Mouse (Mus musculus): ENCODE data around the gene Dnah12. TPM values are rescaled to one million over a fixed set of nuclear protein-coding genes. Genes with fewer than 3 reads are reported as not detected.

Dnah12 gene
- polyA plus RNA-seq (2014; fragmentation: Nextera tagmentation; extraction: Ambion mirVana), result 0.10 TPM in 1 of 2 replicates, not detected in the other

GRCm38 (mm10) chr14:26692974-26693373 is at the start of gene Dnah12:
Gene Dnah12 (plus strand): TSS chr14:26693274.
- no peak for DNase-seq (ENCODE audit: low spot score)
- 92% methylated on average over 3 of the region's 3 CpGs for WGBS

GRCm38 (mm10) chr14:26645989-26646650 is 47.0 kb upstream of the Dnah12 start:
- no peak overlapping the region for H3K9ac ChIP-seq (ENCODE audit: low read depth, low read length)
- H3K27me3 ChIP-seq (ENCODE audit: control insufficient read depth, insufficient read depth, low read length), result no peaks in the 10 kb centered on the region
- H3K9me3 ChIP-seq (ENCODE audit: control insufficient read depth, low read length), result no peaks in the 10 kb centered on the region
- ATAC-seq (ENCODE audit: low FRiP score), result no peak
- 0 out of 2 replicates have a peak, but pooled peaks cover 2% of the 10 kb centered on the region for H3K36me3 ChIP-seq (ENCODE audit: control insufficient read depth, insufficient read depth, low read length)
- no peaks in the 10 kb centered on the region for H3K4me1 ChIP-seq (replicated peaks; ENCODE audit: control insufficient read depth, insufficient read depth, low read length)
- no peak overlapping the region for H3K4me2 ChIP-seq (replicated peaks; ENCODE audit: low read depth, low read length)
- H3K4me3 ChIP-seq (ENCODE audit: low read depth, low read length), result no peak overlapping the region
- WGBS, result 80% methylated on average over 5 of the region's 5 CpGs
- no peak overlapping the region for H3K27ac ChIP-seq (ENCODE audit: low read depth, low read length)
- DNase-seq (ENCODE audit: low spot score), result no peak

More at GRCm38 (mm10) chr14:26692974-26693373, at the start of gene Dnah12:
- no peak within 1 kb of the TSS for H3K9ac ChIP-seq (ENCODE audit: low read depth, low read length)
- no peaks in the 10 kb centered on the region for H3K27me3 ChIP-seq (ENCODE audit: control insufficient read depth, insufficient read depth, low read length)
- no peaks in the 10 kb centered on the region for H3K4me1 ChIP-seq (replicated peaks; ENCODE audit: control insufficient read depth, insufficient read depth, low read length)
- H3K9me3 ChIP-seq (ENCODE audit: control insufficient read depth, low read length), result no peaks in the 10 kb centered on the region
- no peak for ATAC-seq (ENCODE audit: low FRiP score)
- no peak within 1 kb of the TSS for H3K4me2 ChIP-seq (replicated peaks; ENCODE audit: low read depth, low read length)
- no peak within 1 kb of the TSS for H3K4me3 ChIP-seq (ENCODE audit: low read depth, low read length)
- H3K36me3 ChIP-seq (ENCODE audit: control insufficient read depth, insufficient read depth, low read length), result no peaks in the 10 kb centered on the region
- H3K27ac ChIP-seq (ENCODE audit: low read depth, low read length), result no peak within 1 kb of the TSS

GRCm38 (mm10) chr14:26647811-26648210 is 45.3 kb upstream of the Dnah12 start:
- Histone ChIP-seq H3K9ac (ENCODE audit: low read depth, low read length) (no peak overlapping the region), H3K27me3 (ENCODE audit: control insufficient read depth, insufficient read depth, low read length) (no peaks in the 10 kb centered on the region), H3K27ac (ENCODE audit: low read depth, low read length) (no peak overlapping the region), H3K4me3 (ENCODE audit: low read depth, low read length) (no peak overlapping the region), H3K4me2 (replicated peaks; ENCODE audit: low read depth, low read length) (no peak overlapping the region), H3K36me3 (ENCODE audit: control insufficient read depth, insufficient read depth, low read length) (0 out of 2 replicates have a peak, but pooled peaks cover 2% of the 10 kb centered on the region), H3K9me3 (ENCODE audit: control insufficient read depth, low read length) (no peaks in the 10 kb centered on the region), H3K4me1 (replicated peaks; ENCODE audit: control insufficient read depth, insufficient read depth, low read length) (no peaks in the 10 kb centered on the region)
- 94% methylated on average over 2 of the region's 2 CpGs for WGBS
- no peak for DNase-seq (ENCODE audit: low spot score)
- ATAC-seq (ENCODE audit: low FRiP score), result no peak

DNA sequence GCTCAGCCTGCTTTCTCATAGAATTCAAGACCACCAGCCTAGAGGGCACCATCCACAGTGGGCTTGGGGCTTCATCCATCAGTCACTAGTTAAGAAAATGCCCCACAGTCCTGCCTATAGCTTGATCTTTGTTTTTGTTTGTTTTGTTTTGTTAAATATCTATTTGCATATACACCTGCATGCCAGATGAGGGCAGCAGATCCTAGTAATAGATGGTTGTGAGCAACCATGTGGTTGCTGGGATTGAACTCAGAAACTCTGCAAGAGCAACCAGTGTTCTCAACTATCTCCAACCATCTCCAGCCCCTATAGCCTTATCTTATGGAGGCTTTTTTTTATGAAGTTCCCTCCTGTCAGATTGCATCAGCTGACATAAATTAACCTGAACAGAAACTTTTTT is 41.2 kb upstream of the Dnah12 start:
- no peaks in the 10 kb centered on the region for H3K9me3 ChIP-seq (ENCODE audit: control insufficient read depth, low read length)
- peaks cover 7% of the 10 kb centered on the region; the same call in 1 of the 2 replicates for H3K36me3 ChIP-seq (ENCODE audit: control insufficient read depth, insufficient read depth, low read length)
- H3K27ac ChIP-seq (ENCODE audit: low read depth, low read length), result no peak overlapping the region
- no peaks in the 10 kb centered on the region for H3K27me3 ChIP-seq (ENCODE audit: control insufficient read depth, insufficient read depth, low read length)
- peak; percentile 17 for DNase-seq (ENCODE audit: low spot score)
- no peaks in the 10 kb centered on the region for H3K4me1 ChIP-seq (replicated peaks; ENCODE audit: control insufficient read depth, insufficient read depth, low read length)
- H3K4me2 ChIP-seq (replicated peaks; ENCODE audit: low read depth, low read length), result no peak overlapping the region
- H3K4me3 ChIP-seq (ENCODE audit: low read depth, low read length), result no peak overlapping the region
- ATAC-seq (ENCODE audit: low FRiP score), result no peak
- H3K9ac ChIP-seq (ENCODE audit: low read depth, low read length), result no peak overlapping the region

DNA sequence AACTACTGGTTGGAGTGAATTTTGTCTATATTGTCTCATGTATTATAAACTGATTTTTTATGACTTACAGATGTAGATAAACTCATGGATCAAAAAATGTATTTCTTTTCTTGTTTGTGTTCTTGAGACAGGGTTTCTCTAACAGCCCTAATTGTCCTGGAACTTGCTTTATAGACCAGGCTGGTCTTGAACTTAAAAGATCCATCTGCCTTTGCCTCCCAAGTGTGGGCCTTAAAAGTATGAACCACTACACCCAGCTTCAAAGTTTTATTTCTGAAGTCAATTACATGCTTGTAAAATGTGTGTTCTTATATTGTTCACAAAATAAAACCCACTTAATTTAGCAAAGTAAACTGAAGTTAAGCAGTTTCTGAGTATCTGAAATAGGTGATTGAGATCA is 34.9 kb upstream of the Dnah12 start:
- ATAC-seq (ENCODE audit: low FRiP score) (no peak), DNase-seq (ENCODE audit: low spot score) (no peak)
- H3K9ac ChIP-seq (ENCODE audit: low read depth, low read length), result no peak overlapping the region
- no peaks in the 10 kb centered on the region for H3K27me3 ChIP-seq (ENCODE audit: control insufficient read depth, insufficient read depth, low read length)
- H3K4me2 ChIP-seq (replicated peaks; ENCODE audit: low read depth, low read length), result no peak overlapping the region
- H3K4me1 ChIP-seq (replicated peaks; ENCODE audit: control insufficient read depth, insufficient read depth, low read length), result no peaks in the 10 kb centered on the region
- H3K9me3 ChIP-seq (ENCODE audit: control insufficient read depth, low read length), result no peaks in the 10 kb centered on the region
- no peak overlapping the region for H3K4me3 ChIP-seq (ENCODE audit: low read depth, low read length)
- H3K36me3 ChIP-seq (ENCODE audit: control insufficient read depth, insufficient read depth, low read length), result peaks cover 5% of the 10 kb centered on the region; the same call in 1 of the 2 replicates
- H3K27ac ChIP-seq (ENCODE audit: low read depth, low read length), result no peak overlapping the region

DNA sequence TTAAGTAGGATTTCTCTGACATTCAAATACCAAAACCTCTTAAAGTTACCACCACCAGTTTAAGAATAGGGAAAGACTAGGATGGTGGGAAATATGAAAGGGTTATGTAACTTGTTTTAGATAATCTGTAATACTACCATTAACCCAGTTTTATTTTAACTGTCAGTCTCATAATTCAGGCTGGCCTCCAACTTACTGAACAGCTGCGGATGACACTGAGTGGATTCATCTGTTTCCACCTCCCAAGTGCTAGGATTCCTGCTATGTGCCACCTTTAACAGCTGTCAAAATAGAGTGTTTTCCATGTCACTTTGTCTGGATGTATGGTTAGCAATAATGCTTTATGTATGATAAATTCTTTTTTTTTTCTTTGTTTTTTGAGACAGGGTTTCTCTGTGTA is 32.8 kb upstream of the Dnah12 start:
- H3K36me3 ChIP-seq (ENCODE audit: control insufficient read depth, insufficient read depth, low read length), result no peaks in the 10 kb centered on the region
- no peak overlapping the region for H3K9ac ChIP-seq (ENCODE audit: low read depth, low read length)
- no peak overlapping the region for H3K4me2 ChIP-seq (replicated peaks; ENCODE audit: low read depth, low read length)
- DNase-seq (ENCODE audit: low spot score), result no peak
- ATAC-seq (ENCODE audit: low FRiP score), result no peak
- H3K27ac ChIP-seq (ENCODE audit: low read depth, low read length), result no peak overlapping the region
- 94% methylated on average over 1 of the region's 1 CpGs for WGBS
- H3K4me1 ChIP-seq (replicated peaks; ENCODE audit: control insufficient read depth, insufficient read depth, low read length), result no peaks in the 10 kb centered on the region
- H3K4me3 ChIP-seq (ENCODE audit: low read depth, low read length), result no peak overlapping the region
- H3K9me3 ChIP-seq (ENCODE audit: control insufficient read depth, low read length), result no peaks in the 10 kb centered on the region
- H3K27me3 ChIP-seq (ENCODE audit: control insufficient read depth, insufficient read depth, low read length), result no peaks in the 10 kb centered on the region

- no peak overlapping the region for H3K4me2 ChIP-seq (replicated peaks; ENCODE audit: low read depth, low read length)
- DNase-seq (ENCODE audit: low spot score) (no peak), ATAC-seq (ENCODE audit: low FRiP score) (no peak)
- H3K9me3 ChIP-seq (ENCODE audit: control insufficient read depth, low read length), result no peaks in the 10 kb centered on the region
- no peaks in the 10 kb centered on the region for H3K4me1 ChIP-seq (replicated peaks; ENCODE audit: control insufficient read depth, insufficient read depth, low read length)
- H3K4me3 ChIP-seq (ENCODE audit: low read depth, low read length), result no peak overlapping the region
- H3K36me3 ChIP-seq (ENCODE audit: control insufficient read depth, insufficient read depth, low read length), result no peaks in the 10 kb centered on the region
- no peak overlapping the region for H3K27ac ChIP-seq (ENCODE audit: low read depth, low read length)
- 96% methylated on average over 3 of the region's 3 CpGs for whole genome bisulfite sequencing
- no peak overlapping the region for H3K9ac ChIP-seq (ENCODE audit: low read depth, low read length)
- H3K27me3 ChIP-seq (ENCODE audit: control insufficient read depth, insufficient read depth, low read length), result no peaks in the 10 kb centered on the region
These were observed 31.1 kb upstream of the Dnah12 start for GRCm38 (mm10) chr14:26662016-26662415.

- Histone ChIP-seq H3K4me3 (ENCODE audit: low read depth, low read length) (no peak overlapping the region), H3K9ac (ENCODE audit: low read depth, low read length) (no peak overlapping the region), H3K36me3 (ENCODE audit: control insufficient read depth, insufficient read depth, low read length) (no peaks in the 10 kb centered on the region), H3K9me3 (ENCODE audit: control insufficient read depth, low read length) (no peaks in the 10 kb centered on the region), H3K4me1 (replicated peaks; ENCODE audit: control insufficient read depth, insufficient read depth, low read length) (no peaks in the 10 kb centered on the region), H3K4me2 (replicated peaks; ENCODE audit: low read depth, low read length) (no peak overlapping the region), H3K27me3 (ENCODE audit: control insufficient read depth, insufficient read depth, low read length) (no peaks in the 10 kb centered on the region), H3K27ac (ENCODE audit: low read depth, low read length) (no peak overlapping the region)
- ATAC-seq (ENCODE audit: low FRiP score), result no peak
- 93% methylated on average over 2 of the region's 2 CpGs for WGBS
- no peak for DNase-seq (ENCODE audit: low spot score)
These were observed 30.6 kb upstream of the Dnah12 start for GRCm38 (mm10) chr14:26662488-26662887.

GRCm38 (mm10) chr14:26663851-26664250 is 29.2 kb upstream of the Dnah12 start:
- ATAC-seq (ENCODE audit: low FRiP score), result no peak
- DNase-seq (ENCODE audit: low spot score), result no peak
- no peak overlapping the region for H3K4me3 ChIP-seq (ENCODE audit: low read depth, low read length)
- H3K27ac ChIP-seq (ENCODE audit: low read depth, low read length), result no peak overlapping the region
- H3K27me3 ChIP-seq (ENCODE audit: control insufficient read depth, insufficient read depth, low read length), result no peaks in the 10 kb centered on the region
- H3K9me3 ChIP-seq (ENCODE audit: control insufficient read depth, low read length), result no peaks in the 10 kb centered on the region
- H3K36me3 ChIP-seq (ENCODE audit: control insufficient read depth, insufficient read depth, low read length), result no peaks in the 10 kb centered on the region
- 92% methylated on average over 2 of the region's 2 CpGs for WGBS
- no peaks in the 10 kb centered on the region for H3K4me1 ChIP-seq (replicated peaks; ENCODE audit: control insufficient read depth, insufficient read depth, low read length)
- no peak overlapping the region for H3K9ac ChIP-seq (ENCODE audit: low read depth, low read length)
- H3K4me2 ChIP-seq (replicated peaks; ENCODE audit: low read depth, low read length), result no peak overlapping the region

Measured in hindbrain, embryonic 11.5 days (tissue).